Mouse (Mus musculus): Measurements from ENCODE around the gene Cnpy2. TPM values are rescaled to one million over a fixed set of nuclear protein-coding genes. Genes with fewer than 3 reads are reported as not detected.
"Not testable (repeated sequence)": the region's sequence is repeated elsewhere in the genome, so short reads cannot be mapped to it uniquely, and the experiment has no call there.

Gene Cnpy2
- polyA plus RNA-seq, 1 experiment from 2014 or later, result 195 TPM

DNA sequence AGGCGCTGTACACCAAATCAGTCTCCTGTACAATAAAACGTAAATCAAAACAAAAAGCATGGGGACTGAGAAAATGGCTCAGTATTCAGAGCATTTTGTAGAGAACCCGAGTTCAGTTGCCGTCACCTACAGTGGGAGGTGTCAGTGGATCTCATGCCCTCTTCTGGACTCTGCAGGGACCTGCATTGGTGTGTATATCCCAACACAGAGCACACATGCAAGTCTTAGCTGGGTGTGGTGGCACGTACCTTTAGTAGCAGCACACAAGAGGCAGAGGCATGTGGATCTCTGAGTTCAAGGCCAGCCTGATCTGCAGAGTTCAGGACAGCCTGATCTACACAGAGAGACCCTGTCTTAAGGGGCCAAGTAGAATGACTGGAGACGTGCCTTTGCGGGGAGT is 12.6 kb upstream of the Cnpy2 start:
- Histone ChIP-seq H3K4me3 (replicated peaks; ENCODE audit: low read length) (no peak overlapping the region), H3K9ac (replicated peaks; ENCODE audit: low read depth, low read length) (no peak overlapping the region), H3K9me3 (ENCODE audit: control insufficient read depth, low read length) (no peaks in the 10 kb centered on the region), H3K4me2 (ENCODE audit: low read length) (no peak overlapping the region), H3K4me1 (replicated peaks; ENCODE audit: control insufficient read depth, insufficient read depth, low read length) (peaks cover 5% of the 10 kb centered on the region), H3K27me3 (replicated peaks; ENCODE audit: control insufficient read depth, insufficient read depth, low read length) (no peaks in the 10 kb centered on the region), H3K36me3 (ENCODE audit: control insufficient read depth, insufficient read depth) (peaks cover 12% of the 10 kb centered on the region), H3K27ac (ENCODE audit: low read length) (no peak overlapping the region)
- ATAC-seq, result no peak
- 90% methylated on average over 7 of the region's 7 CpGs for WGBS

GRCm38 (mm10) chr10:128310177-128310576 is 12.1 kb upstream of the Cnpy2 start:
- H3K9me3 ChIP-seq (ENCODE audit: control insufficient read depth, low read length), result no peaks in the 10 kb centered on the region
- H3K27me3 ChIP-seq (replicated peaks; ENCODE audit: control insufficient read depth, insufficient read depth, low read length), result no peaks in the 10 kb centered on the region
- ATAC-seq, result no peak
- H3K27ac ChIP-seq (ENCODE audit: low read length), result no peak overlapping the region
- H3K4me1 ChIP-seq (replicated peaks; ENCODE audit: control insufficient read depth, insufficient read depth, low read length), result peaks cover 5% of the 10 kb centered on the region
- H3K9ac ChIP-seq (replicated peaks; ENCODE audit: low read depth, low read length), result no peak overlapping the region
- WGBS, result 28% methylated on average over 11 of the region's 11 CpGs
- peaks cover 17% of the 10 kb centered on the region for H3K36me3 ChIP-seq (ENCODE audit: control insufficient read depth, insufficient read depth)
- no peak overlapping the region for H3K4me3 ChIP-seq (replicated peaks; ENCODE audit: low read length)
- H3K4me2 ChIP-seq (ENCODE audit: low read length), result no peak overlapping the region

GRCm38 (mm10) chr10:128310902-128311301 is 11.4 kb upstream of the Cnpy2 start:
- Histone ChIP-seq H3K4me2 (ENCODE audit: low read length) (no peak overlapping the region), H3K9me3 (ENCODE audit: control insufficient read depth, low read length) (no peaks in the 10 kb centered on the region), H3K4me1 (replicated peaks; ENCODE audit: control insufficient read depth, insufficient read depth, low read length) (peaks cover 5% of the 10 kb centered on the region), H3K27me3 (replicated peaks; ENCODE audit: control insufficient read depth, insufficient read depth, low read length) (no peaks in the 10 kb centered on the region), H3K27ac (ENCODE audit: low read length) (no peak overlapping the region), H3K36me3 (ENCODE audit: control insufficient read depth, insufficient read depth) (peaks cover 23% of the 10 kb centered on the region), H3K9ac (replicated peaks; ENCODE audit: low read depth, low read length) (no peak overlapping the region), H3K4me3 (replicated peaks; ENCODE audit: low read length) (no peak overlapping the region)
- WGBS, result 90% methylated on average over 4 of the region's 4 CpGs
- ATAC-seq, result no peak

GRCm38 (mm10) chr10:128315578-128315977 is 6.7 kb upstream of the Cnpy2 start:
- no peaks in the 10 kb centered on the region for H3K27me3 ChIP-seq (replicated peaks; ENCODE audit: control insufficient read depth, insufficient read depth, low read length)
- no peak overlapping the region for H3K27ac ChIP-seq (ENCODE audit: low read length)
- no peak overlapping the region for H3K4me2 ChIP-seq (ENCODE audit: low read length)
- no peak overlapping the region for H3K9ac ChIP-seq (replicated peaks; ENCODE audit: low read depth, low read length)
- H3K36me3 ChIP-seq (ENCODE audit: control insufficient read depth, insufficient read depth), result peaks cover 34% of the 10 kb centered on the region
- no peaks in the 10 kb centered on the region for H3K9me3 ChIP-seq (ENCODE audit: control insufficient read depth, low read length)
- WGBS, result 96% methylated on average over 8 of the region's 8 CpGs
- no peaks in the 10 kb centered on the region for H3K4me1 ChIP-seq (replicated peaks; ENCODE audit: control insufficient read depth, insufficient read depth, low read length)
- ATAC-seq, result no peak
- H3K4me3 ChIP-seq (replicated peaks; ENCODE audit: low read length), result no peak overlapping the region

DNA sequence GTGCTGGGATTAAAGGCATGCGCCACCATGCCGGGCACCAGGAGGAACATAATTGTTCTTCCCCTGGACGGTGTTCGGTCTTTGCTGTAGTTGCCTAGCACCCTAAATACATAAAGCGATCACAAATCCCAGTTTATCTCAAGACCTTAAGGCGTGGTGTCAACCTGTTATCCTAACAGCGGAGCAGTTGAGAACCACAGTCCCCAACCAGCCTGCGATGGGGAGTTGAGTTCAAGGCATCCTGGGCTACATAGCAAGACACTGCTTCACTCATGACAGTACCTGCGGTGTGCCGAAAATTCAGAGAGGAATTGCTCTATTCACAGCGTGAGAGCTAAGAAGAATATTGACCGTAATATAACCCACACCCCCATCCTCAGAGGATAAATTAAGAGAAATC is 618 bp upstream of the Cnpy2 start:
- Histone ChIP-seq H3K27me3 (replicated peaks; ENCODE audit: control insufficient read depth, insufficient read depth, low read length) (no peaks in the 10 kb centered on the region), H3K27ac (ENCODE audit: low read length) (peak overlapping the region; percentile 55), H3K9ac (replicated peaks; ENCODE audit: low read depth, low read length) (peak overlapping the region; percentile 42; the same call in 1 of the 2 replicates), H3K36me3 (ENCODE audit: control insufficient read depth, insufficient read depth) (peaks cover 27% of the 10 kb centered on the region), H3K4me3 (replicated peaks; ENCODE audit: low read length) (peak overlapping the region; percentile 99), H3K4me2 (ENCODE audit: low read length) (peak overlapping the region; percentile 73), H3K9me3 (ENCODE audit: control insufficient read depth, low read length) (no peaks in the 10 kb centered on the region), H3K4me1 (replicated peaks; ENCODE audit: control insufficient read depth, insufficient read depth, low read length) (peaks cover 18% of the 10 kb centered on the region)
- no peak for ATAC-seq
- WGBS, result 55% methylated on average over 12 of the region's 12 CpGs

DNA sequence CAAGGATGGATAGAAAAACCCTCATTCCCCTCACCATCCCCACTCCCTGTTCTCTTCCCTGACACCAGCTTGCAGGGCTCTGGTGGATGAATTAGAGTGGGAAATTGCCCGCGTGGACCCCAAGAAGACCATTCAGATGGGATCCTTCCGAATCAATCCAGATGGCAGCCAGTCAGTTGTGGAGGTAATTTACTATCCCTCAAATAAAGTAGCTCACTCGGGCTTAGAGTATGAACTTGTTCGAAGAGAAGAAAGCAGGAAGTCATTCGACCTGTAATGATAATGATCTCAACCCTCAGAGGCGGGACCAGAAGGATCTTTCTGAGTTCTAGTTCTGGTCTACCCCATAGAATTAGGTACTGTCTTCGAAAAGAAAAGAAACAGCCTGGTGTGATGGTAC is 1.3 kb downstream of the Cnpy2 start:
- Histone ChIP-seq H3K9me3 (ENCODE audit: control insufficient read depth, low read length) (no peaks in the 10 kb centered on the region), H3K27me3 (replicated peaks; ENCODE audit: control insufficient read depth, insufficient read depth, low read length) (no peaks in the 10 kb centered on the region), H3K4me1 (replicated peaks; ENCODE audit: control insufficient read depth, insufficient read depth, low read length) (peaks cover 18% of the 10 kb centered on the region), H3K4me3 (replicated peaks; ENCODE audit: low read length) (peak overlapping the region; percentile 99), H3K4me2 (ENCODE audit: low read length) (peak overlapping the region; percentile 73), H3K36me3 (ENCODE audit: control insufficient read depth, insufficient read depth) (peaks cover 28% of the 10 kb centered on the region), H3K9ac (replicated peaks; ENCODE audit: low read depth, low read length) (peak overlapping the region; percentile 99), H3K27ac (ENCODE audit: low read length) (no peak overlapping the region)
- ATAC-seq, result no peak
- WGBS, result 87% methylated on average over 8 of the region's 8 CpGs

DNA sequence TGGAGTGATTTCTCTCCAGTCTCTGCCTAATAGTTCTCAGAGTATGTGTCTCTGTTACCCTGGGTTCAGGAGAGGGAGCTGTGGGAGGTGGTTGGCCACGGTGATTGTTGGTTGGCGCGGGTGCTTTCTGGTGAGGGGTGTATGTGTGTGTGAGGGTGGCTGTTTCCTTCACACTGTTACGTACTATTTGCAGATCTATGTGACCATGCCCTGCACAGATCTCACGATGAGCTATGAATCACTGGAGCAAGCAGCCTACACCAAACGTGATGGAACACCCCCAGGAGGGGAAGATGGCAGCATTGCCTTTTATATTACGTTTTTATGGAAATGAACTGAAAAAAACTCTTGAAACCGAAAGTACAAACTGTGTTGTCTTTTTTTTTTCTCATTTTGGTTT is 4.6 kb downstream of the Cnpy2 start:
- WGBS, result 94% methylated on average over 8 of the region's 8 CpGs
- Histone ChIP-seq H3K27ac (ENCODE audit: low read length) (no peak overlapping the region), H3K27me3 (replicated peaks; ENCODE audit: control insufficient read depth, insufficient read depth, low read length) (no peaks in the 10 kb centered on the region), H3K4me1 (replicated peaks; ENCODE audit: control insufficient read depth, insufficient read depth, low read length) (peaks cover 15% of the 10 kb centered on the region), H3K9ac (replicated peaks; ENCODE audit: low read depth, low read length) (no peak overlapping the region), H3K4me3 (replicated peaks; ENCODE audit: low read length) (no peak overlapping the region), H3K36me3 (ENCODE audit: control insufficient read depth, insufficient read depth) (peaks cover 24% of the 10 kb centered on the region), H3K4me2 (ENCODE audit: low read length) (no peak overlapping the region), H3K9me3 (ENCODE audit: control insufficient read depth, low read length) (no peaks in the 10 kb centered on the region)
- no peak for ATAC-seq

- WGBS, result 89% methylated on average over 10 of the region's 10 CpGs
- Histone ChIP-seq H3K27me3 (replicated peaks; ENCODE audit: control insufficient read depth, insufficient read depth, low read length) (no peaks in the 10 kb centered on the region), H3K9ac (replicated peaks; ENCODE audit: low read depth, low read length) (no peak overlapping the region), H3K36me3 (ENCODE audit: control insufficient read depth, insufficient read depth) (peaks cover 24% of the 10 kb centered on the region), H3K4me1 (replicated peaks; ENCODE audit: control insufficient read depth, insufficient read depth, low read length) (peaks cover 15% of the 10 kb centered on the region), H3K9me3 (ENCODE audit: control insufficient read depth, low read length) (no peaks in the 10 kb centered on the region), H3K4me3 (replicated peaks; ENCODE audit: low read length) (no peak overlapping the region), H3K4me2 (ENCODE audit: low read length) (no peak overlapping the region), H3K27ac (ENCODE audit: low read length) (no peak overlapping the region)
- no peak for ATAC-seq
These were observed 5.4 kb downstream of the Cnpy2 start for GRCm38 (mm10) chr10:128327610-128328009.

DNA sequence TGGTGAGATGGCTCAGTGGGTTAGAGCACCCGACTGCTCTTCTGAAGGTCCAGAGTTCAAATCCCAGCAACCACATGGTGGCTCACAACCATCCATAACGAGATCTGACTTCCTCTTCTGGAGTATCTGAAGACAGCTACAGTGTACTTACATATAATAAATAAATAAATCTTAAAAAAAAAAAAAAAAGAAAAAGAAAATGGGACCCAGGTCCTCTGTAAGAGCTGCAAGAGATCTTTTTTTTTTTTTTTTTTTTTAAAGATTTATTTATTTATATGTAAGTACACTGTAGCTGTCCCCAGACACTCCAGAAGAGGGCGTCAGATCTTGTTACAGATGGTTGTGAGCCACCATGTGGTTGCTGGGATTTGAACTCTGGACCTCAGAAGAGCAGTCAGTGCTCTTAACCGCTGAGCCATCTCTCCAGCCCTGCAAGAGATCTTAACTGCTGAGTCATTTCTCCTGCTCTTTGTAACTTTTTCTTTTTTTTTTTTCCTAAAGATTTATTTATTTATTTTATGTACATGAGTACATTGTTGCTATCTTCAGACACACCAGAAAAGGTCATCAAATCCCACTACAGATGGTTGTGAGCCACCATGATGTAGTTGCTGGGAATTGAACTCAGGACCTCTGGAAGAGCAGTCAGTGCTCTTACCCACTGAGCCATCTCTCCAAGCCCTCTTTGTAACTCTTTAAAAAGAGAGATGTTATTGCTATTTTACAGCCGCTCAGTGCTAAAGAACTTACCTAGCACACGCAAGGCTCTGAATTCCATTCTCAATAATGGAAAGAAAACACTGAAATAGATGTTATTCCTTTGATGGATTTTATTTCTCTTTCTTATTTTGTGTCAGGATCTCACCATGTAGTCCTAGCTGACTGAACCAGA is 10.3 kb downstream of the Cnpy2 start:
- not testable (repeated sequence) for H3K4me2 ChIP-seq (ENCODE audit: low read length); H3K27me3 ChIP-seq (replicated peaks; ENCODE audit: control insufficient read depth, insufficient read depth, low read length); H3K4me1 ChIP-seq (replicated peaks; ENCODE audit: control insufficient read depth, insufficient read depth, low read length); H3K4me3 ChIP-seq (replicated peaks; ENCODE audit: low read length); H3K27ac ChIP-seq (ENCODE audit: low read length); H3K9ac ChIP-seq (replicated peaks; ENCODE audit: low read depth, low read length); ATAC-seq; H3K36me3 ChIP-seq (ENCODE audit: control insufficient read depth, insufficient read depth); H3K9me3 ChIP-seq (ENCODE audit: control insufficient read depth, low read length)
- WGBS, result 78% methylated on average over 6 of the region's 6 CpGs

Measured in forebrain, embryonic 16.5 days (tissue).